In genomic region chr3:122420410-122420774, GRCm38 (mm10) we compare ENCODE assay signal across 7 mouse cellular contexts.
A peak's percentile ranks its signal among the peaks of the same experiment; 100 is the strongest.
DNase-seq lines count a peak whose midpoint lies in the region; ATAC-seq and TF ChIP-seq lines count a peak whose summit lies in the region.

No protein-coding gene starts in this region.

- H3K9me3 ChIP-seq in ES-E14 (ENCODE audit: control insufficient read depth, insufficient read depth, low read depth, low read length): no peaks in the 10 kb centered on the region

- no peaks in the 10 kb centered on the region for H3K27me3 ChIP-seq in splenic B cell, adult 2 months (ENCODE audit: control insufficient read depth, insufficient read depth, low read length, poor library complexity, severe bottlenecking)

- peak overlapping the region; percentile 94 for H3K4me3 ChIP-seq in ES-E14 (ENCODE audit: insufficient read depth in 1 of 2, low read depth in 1 of 2, low read length in 2 of 2, poor library complexity in 1 of 2, severe bottlenecking in 1 of 2)

- peaks cover 0 to 18% of the 10 kb centered on the region in 2 experiments; a peak in 3 of 4 replicates for H3K4me1 ChIP-seq in ES-E14 (ENCODE audit: control insufficient read depth in 2 of 2, insufficient read depth in 2 of 2, low read length in 2 of 2, poor library complexity in 1 of 2)

- H3K9ac ChIP-seq in ES-E14 (ENCODE audit: insufficient read depth, low read depth, low read length, poor library complexity, severe bottlenecking): peak overlapping the region; percentile 91

- peak; percentile 14 for ATAC-seq in megakaryocyte, adult 5-6 weeks (ENCODE audit: poor library complexity, severe bottlenecking)

- in situ Hi-C loops in ES-E14 (cut with MboI; ENCODE audit: low sequenced_read_pairs in 2 of 2, unreplicated experiment in 2 of 2): no loop called here

- H3K36me3 ChIP-seq in ES-E14 (ENCODE audit: control insufficient read depth, insufficient read depth, low read length, poor library complexity, severe bottlenecking): peaks cover 4% of the 10 kb centered on the region; the same call in 1 of the 2 replicates
- peaks cover 2% of the 10 kb centered on the region; the same call in 1 of the 2 replicates for H3K36me3 ChIP-seq in splenic B cell, adult 2 months (ENCODE audit: control insufficient read depth, insufficient read depth, low read length, poor library complexity, severe bottlenecking)

- peak overlapping the region; percentile 84; the same call in 1 of the 2 replicates for H3K27ac ChIP-seq in ES-E14 (ENCODE audit: insufficient read depth, low read depth, low read length, poor library complexity, severe bottlenecking)

- intact Hi-C loops in heart, postnatal 10 days (cut with DNase I): loop anchor here (2.0 to 5.0 kb wide), 2 partner anchors 46 to 108 kb away; no protein-coding TSS in a partner anchor

- DNase-seq in ES-E14 (ENCODE audit: low read depth, low spot score): no peak
- DNase-seq in adrenal gland, adult 8-10 months: peak; percentile 38
- DNase-seq in fibroblast of lung, adult 2 months (ENCODE audit: low read depth): peak; percentile 14
- peak; percentile 50 to 59 for DNase-seq in heart, postnatal 10 days
- DNase-seq in layer of hippocampus, adult 9-11 months: peak; percentile 4
- peak; percentile 59 for DNase-seq in splenic B cell, adult 2 months (ENCODE audit: low read depth, low spot score)

TF ChIP-seq in ES-E14, 5 proteins besides CTCF, POLR2A, EP300 and RAD21:
- TF ChIP-seq CHD2 (IDR thresholded peaks at IDR 0.05; ENCODE audit: low read depth, low read length): no peak
- no peak for TF ChIP-seq MAFK (IDR thresholded peaks at IDR 0.05; ENCODE audit: insufficient read depth, low read depth, low read length)
- no peak for TF ChIP-seq ZNF384 (IDR thresholded peaks at IDR 0.05; ENCODE audit: low read depth, low read length)
- no peak for TF ChIP-seq ZC3H11A (IDR thresholded peaks at IDR 0.05; ENCODE audit: borderline replicate concordance, low read depth, low read length)
- TF ChIP-seq HCFC1 (IDR thresholded peaks at IDR 0.05; ENCODE audit: borderline replicate concordance, insufficient read depth, low read length): no peak
TF ChIP-seq in ES-E14: peak in this region for 0.
